Mouse (Mus musculus): ENCODE data around the gene Supt20. TPM values are rescaled to one million over a fixed set of nuclear protein-coding genes. Genes with fewer than 3 reads are reported as not detected.
"Not testable (repeated sequence)": the region's sequence is repeated elsewhere in the genome, so short reads cannot be mapped to it uniquely, and the experiment has no call there.

The Supt20 gene
- polyA plus RNA-seq, 1 experiment from 2014 or later: 126 TPM

GRCm38 (mm10) chr3:54669559-54669958, 23.0 kb upstream of the Supt20 start:
- no peak overlapping the region for H3K9ac ChIP-seq (replicated peaks)
- H3K4me2 ChIP-seq: no peak overlapping the region
- no peak overlapping the region for H3K4me3 ChIP-seq (replicated peaks)
- H3K4me1 ChIP-seq (replicated peaks): no peaks in the 10 kb centered on the region
- H3K27ac ChIP-seq: no peak overlapping the region
- ATAC-seq (ENCODE audit: insufficient number of reproducible peaks, insufficient read depth, low FRiP score, low TSS enrichment, low read depth): no peak
- H3K36me3 ChIP-seq: no peaks in the 10 kb centered on the region
- WGBS: 84% methylated on average over 6 of the region's 6 CpGs
- no peaks in the 10 kb centered on the region for H3K9me3 ChIP-seq
- no peaks in the 10 kb centered on the region for H3K27me3 ChIP-seq

DNA sequence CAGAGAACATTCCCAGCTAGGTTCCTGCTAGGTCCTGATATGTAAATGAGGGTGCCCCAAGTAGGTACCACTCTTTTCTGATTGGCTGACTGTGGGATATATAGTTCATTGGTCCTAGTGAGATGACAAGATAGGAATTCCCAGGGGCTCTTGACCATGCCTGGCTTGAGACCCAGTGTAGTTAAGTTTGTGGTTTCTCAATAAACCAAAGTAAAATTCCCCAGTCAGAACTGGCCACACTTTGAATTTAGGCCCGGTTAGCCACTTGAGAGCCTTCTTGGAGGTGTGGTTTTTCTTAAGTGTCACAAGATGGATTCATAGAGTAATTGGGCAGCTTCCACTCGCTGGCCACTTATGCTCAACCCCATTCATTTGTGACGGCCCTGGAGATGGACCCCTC, 20.5 kb upstream of the Supt20 start:
- Histone ChIP-seq H3K9me3 (no peaks in the 10 kb centered on the region), H3K27me3 (no peaks in the 10 kb centered on the region), H3K9ac (replicated peaks) (no peak overlapping the region), H3K4me2 (no peak overlapping the region), H3K36me3 (no peaks in the 10 kb centered on the region), H3K27ac (no peak overlapping the region), H3K4me1 (replicated peaks) (no peaks in the 10 kb centered on the region), H3K4me3 (replicated peaks) (no peak overlapping the region)
- WGBS: 75% methylated on average over 3 of the region's 3 CpGs
- ATAC-seq (ENCODE audit: insufficient number of reproducible peaks, insufficient read depth, low FRiP score, low TSS enrichment, low read depth): no peak

GRCm38 (mm10) chr3:54672557-54673529, 19.8 kb upstream of the Supt20 start:
- Histone ChIP-seq H3K4me1 (replicated peaks) (no peaks in the 10 kb centered on the region), H3K36me3 (no peaks in the 10 kb centered on the region), H3K9ac (replicated peaks) (no peak overlapping the region), H3K27ac (no peak overlapping the region), H3K9me3 (no peaks in the 10 kb centered on the region), H3K4me2 (no peak overlapping the region), H3K27me3 (no peaks in the 10 kb centered on the region), H3K4me3 (replicated peaks) (no peak overlapping the region)
- 60% methylated on average over 13 of the region's 13 CpGs for WGBS
- ATAC-seq (ENCODE audit: insufficient number of reproducible peaks, insufficient read depth, low FRiP score, low TSS enrichment, low read depth): no peak

DNA sequence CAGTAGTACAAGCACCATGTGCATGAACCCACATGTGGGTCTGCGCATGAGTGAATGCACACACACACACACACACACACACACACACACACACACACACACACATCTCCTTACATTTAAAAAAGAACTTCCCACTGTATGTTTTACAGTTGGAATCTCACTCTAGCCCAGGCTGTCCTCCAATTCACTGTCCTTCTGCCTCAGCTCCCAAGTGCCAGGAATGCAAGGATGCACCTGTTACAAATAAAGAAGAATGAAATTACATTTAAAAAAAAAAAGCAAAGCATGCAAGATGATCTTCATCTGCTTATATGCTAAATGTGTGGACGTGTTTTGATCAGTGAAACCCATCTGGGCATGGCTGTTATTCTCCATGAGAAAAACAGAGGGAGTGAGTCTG, 15.8 kb upstream of the Supt20 start:
- Histone ChIP-seq H3K27ac (no peak overlapping the region), H3K4me3 (replicated peaks) (no peak overlapping the region), H3K4me2 (no peak overlapping the region), H3K4me1 (replicated peaks) (peaks cover 6% of the 10 kb centered on the region; the same call in 1 of the 2 replicates), H3K27me3 (no peaks in the 10 kb centered on the region), H3K9me3 (no peaks in the 10 kb centered on the region), H3K9ac (replicated peaks) (no peak overlapping the region), H3K36me3 (no peaks in the 10 kb centered on the region)
- 78% methylated on average over 2 of the region's 2 CpGs for WGBS
- ATAC-seq (ENCODE audit: insufficient number of reproducible peaks, insufficient read depth, low FRiP score, low TSS enrichment, low read depth): no peak

DNA sequence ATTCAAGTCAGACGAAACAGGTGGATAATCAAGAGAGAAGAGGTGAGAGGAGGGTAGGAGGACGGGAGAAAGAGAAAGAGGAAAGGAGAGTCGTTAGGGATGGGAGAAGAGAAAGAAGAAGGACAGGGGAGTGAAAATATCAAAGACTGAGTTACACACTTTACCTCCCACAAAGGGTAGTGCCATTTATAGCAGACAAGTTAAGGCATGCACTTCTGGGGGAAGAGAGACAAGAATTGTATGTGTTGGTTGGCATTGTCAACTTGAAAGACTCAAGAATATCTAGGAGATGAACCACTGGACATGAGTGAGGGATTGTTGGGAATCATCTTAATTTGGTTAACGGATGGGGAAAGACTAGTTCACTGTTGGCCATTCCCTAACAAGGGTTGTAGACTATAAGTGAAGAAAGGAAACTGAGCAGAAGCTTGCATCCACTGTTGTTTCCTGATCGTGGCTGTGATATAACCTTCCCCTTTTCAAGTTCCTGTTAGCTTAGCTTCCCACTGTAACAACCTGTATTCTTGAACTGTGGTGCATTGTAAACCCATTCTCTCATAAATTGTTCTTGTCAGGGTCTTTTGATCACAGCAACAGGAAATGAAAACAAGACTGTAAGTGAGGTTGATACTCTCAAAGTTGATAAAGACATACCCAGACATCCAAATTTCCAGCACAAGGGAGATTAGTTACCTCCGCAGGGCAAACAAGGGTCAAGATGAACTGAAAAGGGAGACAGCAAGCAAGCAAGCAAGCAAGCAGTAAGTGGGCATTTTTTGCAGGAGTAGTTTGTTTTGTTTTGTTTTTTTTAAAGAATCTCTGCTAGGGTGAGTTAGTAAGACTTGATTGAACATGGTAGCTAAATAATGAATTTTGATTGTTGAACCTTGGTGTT, 11.1 kb upstream of the Supt20 start:
- no peak for ATAC-seq (ENCODE audit: insufficient number of reproducible peaks, insufficient read depth, low FRiP score, low TSS enrichment, low read depth)
- Histone ChIP-seq H3K4me1 (replicated peaks) (peaks cover 6% of the 10 kb centered on the region; the same call in 1 of the 2 replicates), H3K4me3 (replicated peaks) (no peak overlapping the region), H3K9ac (replicated peaks) (no peak overlapping the region), H3K27ac (no peak overlapping the region), H3K36me3 (no peaks in the 10 kb centered on the region), H3K9me3 (no peaks in the 10 kb centered on the region), H3K27me3 (no peaks in the 10 kb centered on the region), H3K4me2 (no peak overlapping the region)
- WGBS: 67% methylated on average over 6 of the region's 6 CpGs

- Histone ChIP-seq H3K27ac (no peak overlapping the region), H3K4me3 (replicated peaks) (no peak overlapping the region), H3K9ac (replicated peaks) (no peak overlapping the region), H3K4me1 (replicated peaks) (peaks cover 6% of the 10 kb centered on the region; the same call in 1 of the 2 replicates), H3K4me2 (no peak overlapping the region), H3K36me3 (no peaks in the 10 kb centered on the region), H3K9me3 (no peaks in the 10 kb centered on the region), H3K27me3 (no peaks in the 10 kb centered on the region)
- 93% methylated on average over 3 of the region's 3 CpGs for WGBS
- no peak for ATAC-seq (ENCODE audit: insufficient number of reproducible peaks, insufficient read depth, low FRiP score, low TSS enrichment, low read depth)
These were observed 7.4 kb upstream of the Supt20 start for GRCm38 (mm10) chr3:54685202-54685601.

- WGBS: 52% methylated on average over 2 of the region's 2 CpGs
- Histone ChIP-seq H3K9ac (replicated peaks) (no peak overlapping the region), H3K4me1 (replicated peaks) (no peaks in the 10 kb centered on the region), H3K27me3 (no peaks in the 10 kb centered on the region), H3K4me3 (replicated peaks) (no peak overlapping the region), H3K27ac (no peak overlapping the region), H3K9me3 (no peaks in the 10 kb centered on the region), H3K36me3 (no peaks in the 10 kb centered on the region), H3K4me2 (no peak overlapping the region)
- no peak for ATAC-seq (ENCODE audit: insufficient number of reproducible peaks, insufficient read depth, low FRiP score, low TSS enrichment, low read depth)
These were observed 5.4 kb upstream of the Supt20 start for GRCm38 (mm10) chr3:54687245-54687644.

DNA sequence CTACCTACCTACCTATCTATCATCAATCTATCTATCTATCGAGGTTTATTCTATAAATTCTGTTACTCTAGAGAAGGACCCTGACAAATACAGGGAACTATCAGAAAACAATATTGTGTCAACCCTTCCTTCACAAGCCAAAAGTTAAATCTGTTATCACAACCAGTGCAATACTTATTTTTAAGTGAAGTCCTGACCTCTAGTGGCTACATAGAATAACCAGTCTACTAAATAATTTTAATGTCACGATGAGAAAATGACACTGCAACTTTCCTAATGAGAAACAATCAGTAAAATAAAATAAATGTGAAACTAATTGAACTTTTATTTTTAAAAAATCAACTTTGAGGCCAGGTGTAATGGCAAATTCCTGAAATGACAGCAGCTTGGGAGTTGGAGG, 3.5 kb upstream of the Supt20 start:
- Histone ChIP-seq H3K36me3 (no peaks in the 10 kb centered on the region), H3K4me2 (no peak overlapping the region), H3K27me3 (no peaks in the 10 kb centered on the region), H3K9ac (replicated peaks) (no peak overlapping the region), H3K4me1 (replicated peaks) (no peaks in the 10 kb centered on the region), H3K9me3 (no peaks in the 10 kb centered on the region), H3K27ac (no peak overlapping the region), H3K4me3 (replicated peaks) (no peak overlapping the region)
- 51% methylated on average over 2 of the region's 2 CpGs for WGBS
- ATAC-seq (ENCODE audit: insufficient number of reproducible peaks, insufficient read depth, low FRiP score, low TSS enrichment, low read depth): no peak

DNA sequence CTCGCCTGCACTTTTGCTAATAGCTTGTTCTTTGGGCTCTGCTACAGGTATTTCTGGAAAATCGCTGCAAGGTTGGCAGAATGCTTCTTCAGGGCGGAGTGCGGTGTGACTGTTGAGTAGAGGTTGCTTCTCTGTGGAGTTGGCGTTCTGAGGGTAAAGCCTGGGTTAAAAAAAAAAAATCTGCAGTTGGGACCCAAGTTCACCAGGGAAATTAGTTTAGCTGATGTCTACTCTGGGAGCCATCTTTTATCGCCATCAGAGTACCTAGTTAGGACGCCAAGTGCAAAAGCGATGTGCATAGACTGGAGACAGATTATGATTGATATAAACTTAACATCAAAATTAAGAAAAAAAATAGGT, 429 bp downstream of the Supt20 start:
- H3K9me3 ChIP-seq: no peaks in the 10 kb centered on the region
- peak overlapping the region; percentile 89 for H3K27ac ChIP-seq
- H3K27me3 ChIP-seq: no peaks in the 10 kb centered on the region
- H3K4me1 ChIP-seq (replicated peaks): peaks cover 6% of the 10 kb centered on the region; the same call in 1 of the 2 replicates
- no peak for ATAC-seq (ENCODE audit: insufficient number of reproducible peaks, insufficient read depth, low FRiP score, low TSS enrichment, low read depth)
- H3K9ac ChIP-seq (replicated peaks): peak overlapping the region; percentile 71
- peak overlapping the region; percentile 67 for H3K4me3 ChIP-seq (replicated peaks)
- peaks cover 31% of the 10 kb centered on the region for H3K36me3 ChIP-seq
- 0% methylated on average over 8 of the region's 8 CpGs for WGBS
- peak overlapping the region; percentile 67 for H3K4me2 ChIP-seq

DNA sequence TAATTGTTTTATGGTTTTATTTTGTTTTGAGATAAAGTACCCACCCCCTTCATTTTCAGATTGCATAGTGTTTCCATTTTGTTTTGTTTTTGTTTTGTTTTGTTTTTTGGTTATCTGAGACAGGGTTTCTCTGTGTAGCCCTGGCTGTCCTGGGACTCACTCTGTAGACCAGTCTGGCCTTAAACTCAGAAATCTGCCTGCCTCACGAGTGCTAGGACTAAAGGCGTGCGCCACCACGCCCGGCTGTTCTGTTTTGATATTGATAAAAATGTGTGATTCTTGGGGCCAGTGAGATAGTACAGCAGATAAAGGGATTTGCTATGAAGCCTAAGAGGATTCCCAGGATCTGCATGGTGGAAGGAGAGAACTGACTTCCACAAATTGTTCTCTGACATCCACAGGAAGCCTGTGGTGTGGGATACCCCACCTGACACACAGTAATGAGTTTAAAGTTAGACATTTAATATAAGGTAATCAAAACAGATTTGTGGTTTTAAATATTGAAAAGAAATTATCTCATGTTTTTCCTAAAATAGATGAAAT, 7.2 kb downstream of the Supt20 start:
- no peaks in the 10 kb centered on the region for H3K4me1 ChIP-seq (replicated peaks)
- H3K9ac ChIP-seq (replicated peaks): no peak overlapping the region
- no peak for ATAC-seq (ENCODE audit: insufficient number of reproducible peaks, insufficient read depth, low FRiP score, low TSS enrichment, low read depth)
- WGBS: 84% methylated on average over 5 of the region's 5 CpGs
- H3K27ac ChIP-seq: no peak overlapping the region
- H3K36me3 ChIP-seq: peaks cover 85% of the 10 kb centered on the region
- H3K9me3 ChIP-seq: no peaks in the 10 kb centered on the region
- no peak overlapping the region for H3K4me3 ChIP-seq (replicated peaks)
- H3K27me3 ChIP-seq: no peaks in the 10 kb centered on the region
- H3K4me2 ChIP-seq: no peak overlapping the region

DNA sequence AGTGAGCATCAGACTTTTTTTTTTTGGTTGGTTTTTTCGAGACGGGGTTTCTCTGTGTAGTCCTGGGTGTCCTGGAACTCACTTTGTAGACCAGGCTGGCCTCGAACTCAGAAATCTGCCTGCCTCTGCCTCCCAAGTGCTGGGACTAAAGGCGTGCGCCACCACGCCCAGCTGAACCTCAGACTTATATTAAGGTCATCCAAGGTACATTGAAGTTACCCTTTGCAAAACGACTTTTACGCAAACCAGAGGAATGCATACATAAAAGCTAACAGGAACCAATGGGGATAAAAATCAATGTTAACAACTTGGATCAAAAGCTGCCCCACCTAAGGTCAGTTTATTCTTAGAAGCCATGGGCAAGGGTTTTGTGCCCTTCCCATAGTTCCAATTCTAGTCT, 11.5 kb downstream of the Supt20 start:
- H3K27me3 ChIP-seq; H3K4me3 ChIP-seq (replicated peaks); H3K4me1 ChIP-seq (replicated peaks); H3K27ac ChIP-seq; H3K9me3 ChIP-seq; H3K9ac ChIP-seq (replicated peaks); H3K4me2 ChIP-seq; ATAC-seq (ENCODE audit: insufficient number of reproducible peaks, insufficient read depth, low FRiP score, low TSS enrichment, low read depth): not testable (repeated sequence)
- WGBS: 94% methylated on average over 8 of the region's 8 CpGs
- peaks cover 91% of the 10 kb centered on the region for H3K36me3 ChIP-seq
